Mouse (Mus musculus): ENCODE data around the gene Tmprss12. TPM values are rescaled to one million over a fixed set of nuclear protein-coding genes. Genes with fewer than 3 reads are reported as not detected.
"Not testable (repeated sequence)": the region's sequence is repeated elsewhere in the genome, so short reads cannot be mapped to it uniquely, and the experiment has no call there.

The Tmprss12 gene
- polyA plus RNA-seq, 1 experiment = not detected

DNA sequence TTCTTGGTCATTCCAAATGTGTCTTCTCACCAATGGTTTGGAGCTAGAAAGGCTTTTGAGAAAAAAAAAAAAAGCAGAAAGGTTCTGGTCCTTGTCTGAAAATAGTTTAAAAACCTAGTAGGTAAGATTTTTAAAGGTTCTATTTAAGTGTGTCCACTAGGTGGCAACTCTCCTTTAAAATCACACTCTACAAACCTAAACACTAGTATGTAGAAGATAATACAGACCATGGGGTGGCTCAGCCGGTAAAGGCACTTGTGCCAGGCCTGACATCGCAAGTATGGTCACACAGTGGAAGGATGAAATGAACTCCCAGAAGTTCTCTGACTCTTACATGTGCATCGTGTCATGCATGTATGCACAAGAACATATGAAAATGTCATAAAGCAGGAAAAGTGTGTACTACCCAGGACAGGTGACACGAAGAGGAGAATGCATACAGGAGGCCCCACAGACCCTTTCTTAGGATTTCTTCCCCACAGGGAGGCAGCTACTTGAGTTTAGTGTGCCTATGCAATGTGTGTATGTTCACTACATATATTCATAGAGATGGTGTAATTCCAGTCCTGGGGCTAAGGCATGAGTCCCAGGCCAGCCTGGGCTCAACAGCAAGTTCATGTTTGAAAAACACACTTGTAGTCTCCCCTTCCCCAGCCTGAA is 17.3 kb upstream of the Tmprss12 start:
- Histone ChIP-seq H3K36me3 (ENCODE audit: control insufficient read depth, insufficient read depth, low read length) (peaks cover 11% of the 10 kb centered on the region), H3K27me3 (ENCODE audit: control insufficient read depth, insufficient read depth, low read length) (no peaks in the 10 kb centered on the region), H3K4me1 (ENCODE audit: control insufficient read depth, insufficient read depth, insufficient read length) (no peaks in the 10 kb centered on the region), H3K4me3 (ENCODE audit: extremely low read depth, insufficient read depth, insufficient read length) (no peak overlapping the region), H3K27ac (ENCODE audit: insufficient read depth, low read length) (no peak overlapping the region)
- TF ChIP-seq CTCF (IDR thresholded peaks at IDR 0.05; ENCODE audit: extremely low read depth, insufficient read depth, insufficient read length, insufficient replicate concordance) = no peak
- no peak for TF ChIP-seq POLR2A (IDR thresholded peaks at IDR 0.05; ENCODE audit: low read depth, low read length)
- no peak for DNase-seq (ENCODE audit: low read depth in 1 of 2, low spot score in 2 of 2)
- 44% methylated on average over 4 of the region's 4 CpGs for WGBS

DNA sequence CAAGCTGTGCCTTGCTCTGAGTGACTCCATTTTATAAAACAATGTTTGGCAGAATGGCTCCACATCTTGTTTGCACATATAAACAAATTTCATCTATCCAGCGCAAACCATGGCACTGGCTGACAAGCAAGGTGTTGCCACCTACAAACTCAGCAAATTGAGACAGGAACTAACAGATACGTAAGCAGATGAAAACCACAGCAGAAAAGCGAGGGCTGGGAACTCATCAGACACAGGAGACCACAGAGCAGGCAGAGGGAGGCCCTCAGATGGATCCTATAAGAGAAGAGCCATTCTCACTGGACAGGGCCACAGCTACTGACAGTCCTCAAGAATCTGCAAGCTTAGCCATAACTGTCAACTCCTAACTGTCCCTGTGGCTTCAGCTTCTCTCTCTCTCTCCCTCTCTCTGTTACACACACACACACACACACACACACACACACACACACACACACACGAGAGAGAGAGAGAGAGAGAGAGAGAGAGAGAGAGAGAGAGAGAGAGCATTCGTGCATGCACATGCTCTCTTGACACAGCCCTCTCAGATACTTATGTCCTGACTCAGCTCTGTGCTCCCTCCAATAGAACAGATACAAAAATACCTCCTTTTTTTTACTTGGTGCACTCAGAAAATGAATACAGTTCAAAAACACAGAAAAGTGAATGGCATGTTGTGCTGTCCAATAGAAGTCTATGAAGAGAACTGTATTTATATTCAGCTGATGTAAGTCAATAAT is 14.9 kb upstream of the Tmprss12 start:
- TF ChIP-seq POLR2A (IDR thresholded peaks at IDR 0.05; ENCODE audit: low read depth, low read length) (no peak), CTCF (IDR thresholded peaks at IDR 0.05; ENCODE audit: extremely low read depth, insufficient read depth, insufficient read length, insufficient replicate concordance) (no peak)
- H3K4me3 ChIP-seq (ENCODE audit: extremely low read depth, insufficient read depth, insufficient read length) = no peak overlapping the region
- no peak overlapping the region for H3K27ac ChIP-seq (ENCODE audit: insufficient read depth, low read length)
- 59% methylated on average over 5 of the region's 5 CpGs for WGBS
- H3K36me3 ChIP-seq (ENCODE audit: control insufficient read depth, insufficient read depth, low read length) = peaks cover 4% of the 10 kb centered on the region; the same call in 1 of the 2 replicates
- no peaks in the 10 kb centered on the region for H3K27me3 ChIP-seq (ENCODE audit: control insufficient read depth, insufficient read depth, low read length)
- H3K4me1 ChIP-seq (ENCODE audit: control insufficient read depth, insufficient read depth, insufficient read length) = no peaks in the 10 kb centered on the region
- no peak for DNase-seq (ENCODE audit: low read depth in 1 of 2, low spot score in 2 of 2)

DNA sequence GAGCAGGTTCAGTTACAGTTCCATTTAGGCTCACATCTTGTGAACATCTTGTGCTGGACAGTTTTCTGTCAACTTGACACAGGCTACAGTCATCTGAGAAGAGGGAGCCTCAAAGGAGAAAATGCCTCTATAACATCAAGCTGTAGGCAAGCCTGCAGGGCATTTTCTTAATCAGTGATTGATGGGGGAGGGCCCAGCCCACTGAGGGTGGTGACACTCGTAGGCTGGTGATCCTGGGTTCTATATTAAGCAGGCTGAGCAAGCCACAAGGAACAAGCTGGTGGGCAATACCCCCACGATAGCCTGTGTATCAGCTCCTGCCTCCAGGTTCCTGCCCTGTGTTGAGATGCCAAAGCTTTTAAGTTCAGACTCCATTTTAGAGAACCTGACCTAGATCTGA is 11.7 kb upstream of the Tmprss12 start:
- WGBS = 83% methylated on average over 2 of the region's 2 CpGs
- H3K4me3 ChIP-seq (ENCODE audit: extremely low read depth, insufficient read depth, insufficient read length) = no peak overlapping the region
- H3K27ac ChIP-seq (ENCODE audit: insufficient read depth, low read length) = no peak overlapping the region
- DNase-seq (ENCODE audit: low read depth in 1 of 2, low spot score in 2 of 2) = no peak
- no peaks in the 10 kb centered on the region for H3K27me3 ChIP-seq (ENCODE audit: control insufficient read depth, insufficient read depth, low read length)
- no peak for TF ChIP-seq CTCF (IDR thresholded peaks at IDR 0.05; ENCODE audit: extremely low read depth, insufficient read depth, insufficient read length, insufficient replicate concordance)
- no peak for TF ChIP-seq POLR2A (IDR thresholded peaks at IDR 0.05; ENCODE audit: low read depth, low read length)
- H3K4me1 ChIP-seq (ENCODE audit: control insufficient read depth, insufficient read depth, insufficient read length) = no peaks in the 10 kb centered on the region
- H3K36me3 ChIP-seq (ENCODE audit: control insufficient read depth, insufficient read depth, low read length) = no peaks in the 10 kb centered on the region

DNA sequence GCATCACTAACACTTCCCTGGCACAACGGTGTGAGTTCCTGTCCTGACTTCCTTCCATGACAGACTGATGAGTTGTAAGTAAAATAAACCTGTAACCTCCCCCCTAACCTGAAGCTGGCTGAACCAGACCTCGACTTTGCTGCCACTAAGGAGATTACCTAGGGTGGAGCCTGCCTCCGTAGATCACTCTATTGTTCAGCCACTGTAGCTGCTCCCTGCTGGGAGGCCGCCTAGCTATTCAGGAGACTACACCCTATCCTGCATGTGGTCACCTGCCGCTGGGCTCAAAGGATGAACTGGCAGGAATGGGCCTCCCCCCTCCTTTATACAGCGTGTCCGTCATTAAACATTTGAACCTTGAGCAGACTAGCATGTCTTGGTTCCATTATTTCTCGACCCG is 10.9 kb upstream of the Tmprss12 start:
- Histone ChIP-seq H3K27ac (ENCODE audit: insufficient read depth, low read length) (no peak overlapping the region), H3K27me3 (ENCODE audit: control insufficient read depth, insufficient read depth, low read length) (no peaks in the 10 kb centered on the region), H3K4me3 (ENCODE audit: extremely low read depth, insufficient read depth, insufficient read length) (no peak overlapping the region), H3K36me3 (ENCODE audit: control insufficient read depth, insufficient read depth, low read length) (no peaks in the 10 kb centered on the region), H3K4me1 (ENCODE audit: control insufficient read depth, insufficient read depth, insufficient read length) (no peaks in the 10 kb centered on the region)
- no peak for DNase-seq (ENCODE audit: low read depth in 1 of 2, low spot score in 2 of 2)
- 71% methylated on average over 9 of the region's 9 CpGs for WGBS
- TF ChIP-seq POLR2A (IDR thresholded peaks at IDR 0.05; ENCODE audit: low read depth, low read length) = no peak
- TF ChIP-seq CTCF (IDR thresholded peaks at IDR 0.05; ENCODE audit: extremely low read depth, insufficient read depth, insufficient read length, insufficient replicate concordance) = no peak

DNA sequence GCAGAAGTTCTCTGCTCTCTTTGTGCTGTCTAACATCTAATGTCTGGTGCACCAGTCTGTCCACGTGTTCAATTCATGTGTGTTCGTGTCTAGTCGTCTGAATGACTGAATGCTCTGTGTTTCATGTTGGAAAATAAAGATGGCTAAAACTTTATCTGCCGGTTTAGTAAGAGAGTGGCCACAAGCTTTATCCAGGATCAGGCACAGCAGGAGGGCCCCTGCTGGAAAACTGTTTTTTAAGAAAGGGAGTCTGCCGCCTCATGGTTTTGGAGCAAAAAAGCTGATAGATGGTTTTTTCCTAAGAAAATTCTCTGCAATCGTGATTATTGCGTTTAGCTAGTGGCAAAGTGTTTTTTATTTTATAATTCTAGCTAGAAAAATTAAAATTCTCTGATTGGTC is 10.0 kb upstream of the Tmprss12 start:
- not testable (repeated sequence) for DNase-seq (ENCODE audit: low read depth in 1 of 2, low spot score in 2 of 2); H3K4me3 ChIP-seq (ENCODE audit: extremely low read depth, insufficient read depth, insufficient read length); H3K36me3 ChIP-seq (ENCODE audit: control insufficient read depth, insufficient read depth, low read length); H3K4me1 ChIP-seq (ENCODE audit: control insufficient read depth, insufficient read depth, insufficient read length); H3K27ac ChIP-seq (ENCODE audit: insufficient read depth, low read length); H3K27me3 ChIP-seq (ENCODE audit: control insufficient read depth, insufficient read depth, low read length)
- WGBS = 79% methylated on average over 7 of the region's 7 CpGs

DNA sequence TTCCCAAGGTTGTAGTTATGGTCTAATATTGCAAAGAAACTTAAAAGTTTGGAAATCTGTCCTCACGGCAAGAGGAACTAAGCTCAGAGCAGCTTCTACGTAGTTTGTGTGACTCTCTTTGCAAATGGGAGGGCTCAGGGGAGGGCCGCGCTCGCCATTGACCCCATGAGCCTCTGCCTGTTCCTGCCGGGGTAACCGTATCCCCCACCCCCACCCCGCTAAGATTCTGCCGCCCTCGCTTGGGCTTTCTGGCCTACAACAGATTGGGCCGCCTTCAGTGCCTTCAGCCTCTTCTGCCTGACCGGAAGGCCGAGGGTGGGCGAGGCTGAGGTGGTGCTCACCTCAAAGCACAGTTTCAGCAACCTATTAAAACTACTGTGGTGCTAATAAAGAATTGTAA is 9.2 kb upstream of the Tmprss12 start:
- no peaks in the 10 kb centered on the region for H3K4me1 ChIP-seq (ENCODE audit: control insufficient read depth, insufficient read depth, insufficient read length)
- TF ChIP-seq CTCF (IDR thresholded peaks at IDR 0.05; ENCODE audit: extremely low read depth, insufficient read depth, insufficient read length, insufficient replicate concordance) (no peak), POLR2A (IDR thresholded peaks at IDR 0.05; ENCODE audit: low read depth, low read length) (no peak)
- no peaks in the 10 kb centered on the region for H3K36me3 ChIP-seq (ENCODE audit: control insufficient read depth, insufficient read depth, low read length)
- H3K27ac ChIP-seq (ENCODE audit: insufficient read depth, low read length) = no peak overlapping the region
- DNase-seq (ENCODE audit: low read depth in 1 of 2, low spot score in 2 of 2) = no peak
- 89% methylated on average over 14 of the region's 14 CpGs for WGBS
- no peak overlapping the region for H3K4me3 ChIP-seq (ENCODE audit: extremely low read depth, insufficient read depth, insufficient read length)
- no peaks in the 10 kb centered on the region for H3K27me3 ChIP-seq (ENCODE audit: control insufficient read depth, insufficient read depth, low read length)

DNA sequence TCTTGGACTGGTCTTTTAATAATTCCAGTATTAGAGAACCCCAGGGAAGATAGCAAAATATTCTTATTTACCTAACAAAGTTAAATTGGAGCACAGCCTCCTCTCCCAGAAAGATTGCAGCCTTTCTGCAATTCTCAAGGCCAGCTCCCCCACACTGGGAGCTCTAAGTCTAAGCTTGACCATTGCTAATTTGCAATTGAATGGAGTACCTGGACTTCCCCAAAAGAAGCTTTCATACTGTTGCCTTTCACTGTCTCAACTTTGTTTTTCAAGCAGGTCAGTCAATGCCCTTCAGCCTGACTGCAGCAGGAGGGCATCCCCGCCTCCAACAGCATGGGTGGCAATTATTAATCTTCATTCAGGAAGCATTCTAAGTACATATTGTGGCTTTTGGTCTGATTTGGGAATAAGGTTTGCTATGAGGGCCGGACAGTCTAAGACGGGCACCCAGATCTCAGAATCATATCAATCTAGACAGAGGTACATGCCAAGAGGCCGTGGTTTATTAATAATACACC is 6.8 kb upstream of the Tmprss12 start:
- H3K27ac ChIP-seq (ENCODE audit: insufficient read depth, low read length); H3K4me1 ChIP-seq (ENCODE audit: control insufficient read depth, insufficient read depth, insufficient read length); H3K4me3 ChIP-seq (ENCODE audit: extremely low read depth, insufficient read depth, insufficient read length); H3K27me3 ChIP-seq (ENCODE audit: control insufficient read depth, insufficient read depth, low read length); DNase-seq (ENCODE audit: low read depth in 1 of 2, low spot score in 2 of 2); H3K36me3 ChIP-seq (ENCODE audit: control insufficient read depth, insufficient read depth, low read length): not testable (repeated sequence)
- WGBS = 91% methylated on average over 4 of the region's 4 CpGs
